Mouse (Mus musculus) ES-E14 (cell line): ENCODE measurements around the gene St6galnac5.

Experiments
- HCFC1 ChIP-seq: IDR thresholded peaks from 2 replicates; pipeline ENCODE4 v1.6.1; 2012; ENCODE audit warnings: low read length, inconsistent platforms, borderline replicate concordance; ENCODE audit not compliant: insufficient read depth
- MAFK ChIP-seq: IDR thresholded peaks from 2 replicates; pipeline ENCODE4 v1.6.1; 2014; ENCODE audit warnings: mild to moderate bottlenecking, low read depth, low read length, inconsistent platforms; ENCODE audit not compliant: insufficient read depth
- ZC3H11A ChIP-seq: IDR thresholded peaks from 2 replicates; pipeline ENCODE4 v1.6.1; 2012; ENCODE audit warnings: low read depth, mild to moderate bottlenecking, inconsistent platforms, low read length, borderline replicate concordance
- ZNF384 ChIP-seq: IDR thresholded peaks from 2 replicates; pipeline ENCODE4 v1.6.1; 2012; ENCODE audit warnings: low read depth, low read length, inconsistent platforms

DNA sequence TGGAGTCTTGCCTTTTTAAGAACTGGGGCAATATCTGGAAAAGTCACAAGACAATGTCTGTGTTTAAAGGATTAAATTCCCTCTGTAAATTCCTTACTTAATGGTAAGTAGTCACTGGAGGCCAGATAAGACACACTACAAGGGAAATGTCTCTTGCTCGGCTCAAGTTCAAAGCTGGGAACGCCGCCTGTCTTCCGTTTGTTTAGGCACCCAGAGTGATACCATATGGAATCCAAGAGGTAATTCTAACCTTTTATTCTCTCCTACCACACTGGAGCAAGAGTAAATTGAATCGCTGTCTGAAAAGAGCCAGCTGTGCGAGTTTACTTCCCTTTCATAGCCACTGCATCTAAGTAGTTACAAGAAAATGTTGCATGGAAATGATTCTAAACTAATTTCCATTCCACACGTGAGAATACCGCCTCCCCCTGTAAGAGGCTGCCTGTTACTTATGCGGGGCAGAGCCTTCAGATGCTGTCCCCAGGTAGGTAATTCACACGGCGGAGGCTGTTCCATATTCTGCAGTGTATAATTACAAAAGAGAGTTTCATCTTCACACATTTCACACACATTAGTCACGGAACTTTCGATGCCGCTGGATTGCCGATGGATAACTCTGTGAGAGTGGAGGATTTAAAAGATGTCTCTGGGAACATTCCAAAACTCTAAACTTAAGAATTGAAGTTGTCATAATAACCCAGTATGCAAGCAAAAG lies 101.8 kb downstream of the St6galnac5 start:
- TF ChIP-seq HCFC1 (no peak), MAFK (no peak), ZC3H11A (no peak), ZNF384 (no peak)
